Mouse (Mus musculus) gastrocnemius, adult 8-10 months (tissue): ENCODE measurements at regions not wholly inside any gene's neighbourhood (a gene's known extent, or its start where the extent isn't known, plus 50 kb on each side); places are given as distances from the start of the nearest gene placed in this dataset.
A peak's percentile ranks its signal among the peaks of the same experiment; 100 is the strongest.
"Not testable (repeated sequence)": the region's sequence is repeated elsewhere in the genome, so short reads cannot be mapped to it uniquely, and the experiment has no call there.

ENCODE experiments used
- DNase-seq, 2 experiments: peaks; one replicate each; pipeline ENCODE4 v3.0.0; 2022; ENCODE audit warnings: low spot score in 2 of 2

DNA sequence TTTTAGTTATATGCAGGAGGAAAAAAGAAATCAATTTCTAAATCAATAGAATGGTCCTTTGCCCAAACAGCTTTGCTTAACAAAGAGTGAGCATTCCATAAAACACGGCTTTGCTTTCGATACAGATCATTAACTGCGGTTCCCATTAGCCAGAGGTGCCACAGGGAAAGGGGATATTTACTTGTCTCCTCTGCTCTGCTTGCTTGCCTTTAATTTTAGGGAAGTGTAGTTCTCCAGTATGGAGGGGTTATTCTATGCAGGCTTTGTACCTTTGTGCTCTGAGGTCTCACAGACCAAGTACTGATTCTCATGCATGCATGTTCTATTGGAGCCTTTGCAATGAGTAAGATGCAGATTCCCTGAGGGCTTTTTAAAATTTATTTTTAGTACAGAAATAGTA lies 520.2 kb upstream of the Stxbp6 start:
- no peak for DNase-seq

DNA sequence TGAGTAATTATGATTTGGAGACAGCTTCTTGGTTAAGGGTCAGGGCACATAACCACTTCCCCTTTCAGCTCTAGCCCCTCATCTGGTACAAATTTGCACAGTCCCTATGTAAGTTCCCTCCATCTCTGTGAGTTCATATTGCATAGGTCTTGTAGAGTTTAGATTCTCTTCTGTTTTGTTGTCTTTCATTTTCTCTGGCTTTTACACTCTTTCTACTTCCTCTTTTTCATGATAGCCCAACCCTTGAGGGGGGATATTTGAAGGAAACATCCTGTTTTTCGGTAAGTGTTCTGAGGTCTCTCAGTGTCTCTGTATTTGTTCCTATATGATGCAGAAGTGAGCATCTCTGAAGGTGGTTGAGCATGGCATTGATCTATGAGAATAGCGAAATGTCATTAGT lies 515.7 kb upstream of the Stxbp6 start:
- DNase-seq, result no peak

DNA sequence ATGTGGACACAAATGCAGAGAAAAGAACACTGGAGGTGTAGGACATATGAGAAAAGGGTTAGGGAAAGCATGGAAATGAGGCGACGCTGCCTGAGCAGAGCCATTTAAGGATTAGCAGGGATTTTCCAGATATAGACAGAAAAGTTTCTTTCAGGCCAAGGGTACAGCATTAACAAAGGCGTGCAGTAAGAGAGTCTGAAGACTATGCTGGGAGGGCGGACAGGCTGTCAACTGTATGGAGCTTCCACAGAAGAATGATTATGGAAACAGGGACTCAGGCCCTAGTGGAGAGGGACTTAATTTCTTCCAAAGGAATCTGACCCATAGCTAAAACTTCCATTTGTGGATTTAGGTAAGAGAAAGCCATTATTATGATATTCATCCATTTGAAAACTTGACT lies 511.3 kb upstream of the Stxbp6 start:
- DNase-seq, result no peak

DNA sequence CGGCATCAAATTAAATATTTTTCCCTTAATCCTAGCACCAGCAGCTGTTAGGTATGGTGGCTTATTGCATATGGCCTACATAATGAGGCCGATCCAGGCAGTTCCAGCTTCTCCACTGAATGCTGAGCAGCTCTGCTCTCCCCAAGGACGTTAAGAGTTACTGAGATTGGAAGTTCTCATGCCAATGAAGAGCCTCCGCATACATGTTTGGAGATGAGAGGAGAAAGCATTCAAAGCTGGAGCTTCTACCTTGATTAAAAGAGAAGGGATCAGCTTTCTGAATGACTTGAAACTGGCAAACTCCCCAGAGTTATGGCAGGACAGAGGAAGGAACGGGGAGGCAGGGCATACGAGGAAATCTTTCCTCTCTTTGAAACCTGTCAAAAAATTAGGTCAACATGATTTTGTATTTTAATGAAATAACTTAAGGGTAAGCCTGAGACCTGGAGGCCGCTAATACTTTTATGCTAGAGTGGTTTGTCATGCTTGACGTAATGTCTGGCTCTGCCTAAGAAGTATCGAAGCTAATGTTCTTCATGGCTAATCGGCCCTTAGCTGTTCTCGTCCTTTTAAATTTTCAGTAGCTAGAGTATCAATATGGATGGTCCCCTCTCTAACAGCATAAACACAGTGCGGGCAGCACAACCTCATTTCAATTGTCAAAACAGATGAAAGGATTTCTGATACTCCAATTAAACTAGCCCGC lies 489.0 kb upstream of the Stxbp6 start:
- DNase-seq, result no peak

DNA sequence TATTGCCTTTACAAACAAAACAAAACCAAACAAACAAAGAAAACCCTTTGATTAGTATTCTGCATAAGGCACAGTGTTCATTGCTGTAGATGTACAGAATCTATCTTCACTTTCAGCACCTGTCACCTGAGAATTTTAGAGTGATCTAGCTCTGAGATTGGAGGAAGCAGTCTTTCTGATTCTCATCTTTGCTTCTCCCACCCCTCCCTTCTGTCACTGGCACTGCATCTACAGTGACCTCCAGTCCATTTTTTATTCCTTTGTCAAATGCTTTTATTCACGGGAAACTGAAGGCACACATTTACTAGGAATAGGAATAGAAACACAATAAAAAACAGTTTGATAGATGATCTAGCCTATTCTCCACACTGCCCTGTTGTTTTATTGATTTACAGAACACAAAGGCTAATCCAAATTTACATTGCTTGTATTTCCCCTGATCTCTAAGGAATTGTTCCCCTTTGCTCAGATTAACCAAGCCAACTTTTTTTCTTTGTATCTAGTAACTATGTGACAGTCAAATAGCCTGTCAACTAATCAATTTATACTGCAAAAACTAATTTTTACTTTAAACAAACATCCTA lies 488.2 kb upstream of the Stxbp6 start:
- no peak for DNase-seq

DNA sequence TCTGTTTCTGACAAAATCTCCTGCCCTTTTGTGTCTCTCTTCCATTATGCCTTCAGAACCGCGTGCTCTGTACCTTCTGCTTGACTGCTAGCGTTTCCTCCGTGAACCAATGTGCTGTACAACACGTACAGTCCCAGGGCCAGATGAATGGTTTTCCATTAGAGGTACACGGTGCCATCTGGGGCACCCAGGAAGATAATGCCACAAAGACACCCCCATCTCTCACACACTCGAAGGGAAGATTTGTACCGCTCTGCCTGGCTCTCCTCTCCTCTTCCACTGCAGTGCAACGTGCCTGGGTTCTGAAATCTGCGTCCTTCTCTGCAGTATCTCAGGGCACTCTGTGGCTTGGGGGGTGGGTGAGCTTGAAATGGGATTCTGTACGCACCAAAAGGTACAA lies 487.4 kb upstream of the Stxbp6 start:
- DNase-seq, result no peak

DNA sequence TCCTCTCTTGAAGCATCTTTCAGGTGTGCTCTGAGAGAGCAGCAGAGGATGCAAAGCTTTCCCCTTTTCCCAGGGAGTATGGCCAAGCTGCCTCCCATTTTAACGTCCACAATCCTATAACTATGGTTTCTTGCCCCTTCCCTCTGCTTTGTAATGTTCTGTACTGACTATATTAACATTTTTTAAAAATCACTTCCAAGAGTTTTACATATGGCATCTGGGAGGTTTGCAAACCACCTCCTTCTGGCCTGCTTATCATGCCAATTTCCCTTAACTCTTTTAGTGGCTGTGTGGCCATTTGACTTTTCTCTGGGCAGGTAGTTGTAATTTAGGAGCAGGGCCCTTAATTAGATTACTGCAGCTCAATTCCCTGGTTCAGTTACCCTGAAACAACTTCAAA lies 486.9 kb upstream of the Stxbp6 start:
- no peak for DNase-seq

DNA sequence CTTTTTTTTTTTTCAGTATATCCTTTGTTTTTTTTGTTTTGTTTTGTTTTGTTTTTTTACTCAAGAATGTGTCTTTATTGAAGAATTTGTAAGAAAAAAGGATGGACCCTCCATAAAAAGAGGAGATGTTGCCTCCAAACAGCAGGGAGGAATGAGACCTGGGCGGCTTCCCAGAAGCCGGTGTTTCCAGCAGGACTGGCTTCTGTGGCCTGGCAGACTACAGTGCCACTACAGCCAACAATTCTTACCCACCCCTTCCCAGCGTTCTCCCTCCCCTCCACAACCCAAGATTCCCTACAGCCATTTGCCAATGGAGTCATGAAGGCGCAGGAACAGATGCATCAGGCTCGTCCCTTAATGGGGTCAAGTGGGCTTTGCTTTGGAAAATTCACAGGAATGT lies 475.4 kb upstream of the Stxbp6 start:
- DNase-seq, result not testable (repeated sequence)

DNA sequence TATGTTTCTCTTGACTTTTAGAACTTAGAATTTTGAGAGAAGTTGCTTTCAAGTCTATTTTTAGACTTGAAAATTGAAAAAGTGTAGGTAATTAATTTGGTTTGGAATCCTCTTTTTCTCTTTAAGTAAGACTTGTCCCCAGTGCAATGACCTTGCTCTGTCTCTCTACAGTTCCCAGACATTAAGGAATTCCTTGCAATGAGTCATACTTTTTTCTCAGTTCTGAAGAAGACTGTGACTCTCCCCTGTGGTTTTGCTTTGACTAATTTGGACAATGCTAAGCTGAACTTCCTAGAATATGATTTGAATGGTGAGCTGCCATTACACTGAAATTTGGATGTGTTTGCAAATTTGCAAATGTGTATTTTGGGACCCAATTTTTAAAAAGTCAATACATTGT lies 445.0 kb upstream of the Stxbp6 start:
- no peak for DNase-seq

DNA sequence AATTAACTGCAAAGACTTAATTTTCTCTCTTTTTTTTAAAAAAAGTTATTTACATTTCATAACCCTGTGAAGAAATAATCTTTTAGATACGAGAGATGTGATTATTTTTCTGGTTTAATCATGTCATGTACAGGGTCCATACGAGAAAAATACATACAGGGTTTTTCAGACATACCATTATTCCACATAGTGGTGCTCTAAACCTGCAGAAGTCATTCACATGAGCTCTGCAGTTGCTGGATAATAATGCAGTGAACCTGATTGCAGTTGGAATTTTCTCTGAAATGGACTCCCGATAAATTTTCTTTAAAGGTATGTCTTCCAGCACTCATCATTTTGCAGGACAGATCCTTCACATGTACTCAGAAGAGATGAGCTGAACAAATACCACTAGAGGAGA lies 439.9 kb upstream of the Stxbp6 start:
- no peak for DNase-seq

DNA sequence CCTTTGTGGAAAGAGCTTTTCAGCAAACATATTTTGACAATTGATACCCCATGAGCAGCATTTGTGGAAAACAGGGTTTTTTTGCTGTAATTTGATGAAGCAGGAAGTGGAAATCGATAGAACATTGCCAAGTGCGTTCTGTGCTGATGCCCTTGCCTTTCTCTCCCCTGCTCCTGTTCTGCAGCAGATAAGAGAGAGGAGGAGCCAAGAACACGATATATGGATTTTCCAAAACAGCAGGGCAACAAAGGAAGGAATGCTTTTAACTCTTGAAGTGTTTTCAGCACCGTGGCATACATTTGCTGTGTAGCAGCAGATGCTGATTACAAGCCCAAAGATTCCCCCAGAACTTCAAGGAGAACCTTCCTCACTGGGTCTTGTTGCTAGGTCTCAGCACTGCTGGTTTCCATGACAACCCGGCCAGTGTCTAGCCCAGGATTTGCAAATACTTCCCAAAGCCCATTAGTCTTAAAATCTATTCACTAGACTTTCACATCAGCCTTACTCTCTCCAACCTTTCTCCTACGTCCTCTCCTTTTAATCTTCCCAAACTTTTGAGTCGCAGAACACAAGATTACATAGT lies 433.0 kb upstream of the Stxbp6 start:
- DNase-seq, result no peak

DNA sequence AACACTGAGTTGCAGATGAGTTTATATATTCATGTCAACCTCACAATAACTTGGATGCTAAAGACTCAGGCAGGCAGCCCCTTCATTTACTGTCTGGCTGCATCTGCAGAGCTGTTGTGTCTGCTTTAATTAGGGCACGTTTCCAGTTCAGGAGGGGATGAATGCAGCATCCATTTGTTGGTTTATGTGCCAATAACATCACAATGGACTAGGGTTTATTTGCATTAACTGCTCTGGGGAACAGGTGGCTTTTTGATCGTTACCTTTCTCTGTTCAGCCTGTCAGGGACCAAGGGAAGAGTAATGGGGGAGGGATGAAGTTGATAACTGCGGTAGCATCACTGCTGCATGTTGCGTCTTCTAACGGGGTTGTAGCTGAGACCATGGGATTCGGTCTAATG lies 425.3 kb upstream of the Stxbp6 start:
- no peak for DNase-seq

DNA sequence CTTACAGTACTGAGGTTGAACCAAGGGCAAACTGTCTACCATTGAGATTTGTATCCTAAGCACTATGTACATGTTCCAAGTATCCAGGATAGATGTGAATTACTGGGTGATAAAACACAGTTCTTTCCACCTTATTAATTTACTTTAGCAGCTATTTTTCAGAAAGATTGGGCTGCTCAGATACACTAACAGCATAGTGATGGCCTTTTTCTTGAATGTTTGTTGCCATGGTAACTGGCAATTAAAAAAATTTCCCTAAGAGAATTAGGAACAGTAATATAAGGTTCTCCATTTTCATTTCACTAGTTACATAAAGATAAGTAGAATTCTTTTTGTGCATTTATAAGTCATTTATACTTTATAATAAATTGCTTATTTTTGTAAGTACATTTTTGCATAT lies 423.7 kb upstream of the Stxbp6 start:
- DNase-seq, result no peak

DNA sequence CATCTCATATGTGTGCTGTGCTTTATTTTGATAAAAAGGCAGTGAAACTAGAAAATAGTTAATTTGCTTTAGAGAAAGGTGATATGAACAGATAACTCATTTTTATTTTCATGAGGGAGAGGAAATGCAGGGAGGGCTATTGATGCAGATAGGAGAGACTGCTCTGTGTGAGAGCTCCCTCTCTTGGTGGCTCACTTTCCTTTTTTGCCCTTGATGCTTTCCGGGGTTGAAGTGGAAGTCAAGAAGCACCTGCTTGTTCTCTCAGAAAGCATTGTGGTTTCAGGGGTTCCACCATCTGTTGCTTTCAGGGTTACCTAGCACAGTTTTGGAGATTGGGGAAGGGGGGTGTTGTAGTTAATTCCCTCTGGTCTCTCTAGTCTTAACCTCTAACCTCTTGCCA lies 414.5 kb upstream of the Stxbp6 start:
- DNase-seq, result no peak

DNA sequence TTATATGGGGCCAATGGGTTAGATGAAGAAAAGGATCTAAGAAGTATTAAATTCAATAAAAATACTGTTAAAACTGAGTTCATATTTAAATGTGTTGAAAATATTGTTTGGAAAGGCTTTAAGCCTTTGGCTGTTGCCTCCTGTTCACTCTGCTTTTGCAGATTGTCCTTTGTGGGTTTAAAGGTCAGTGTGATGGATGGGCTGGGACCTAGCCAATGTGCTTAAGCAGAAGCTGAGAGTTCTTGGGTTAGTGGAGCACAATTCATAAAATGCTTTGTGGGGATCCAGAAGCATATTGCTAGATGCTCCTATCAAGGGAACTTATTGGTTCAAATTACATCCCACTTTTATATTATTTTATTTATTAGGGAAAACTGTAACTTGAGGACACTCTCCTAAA lies 402.4 kb upstream of the Stxbp6 start:
- no peak for DNase-seq

DNA sequence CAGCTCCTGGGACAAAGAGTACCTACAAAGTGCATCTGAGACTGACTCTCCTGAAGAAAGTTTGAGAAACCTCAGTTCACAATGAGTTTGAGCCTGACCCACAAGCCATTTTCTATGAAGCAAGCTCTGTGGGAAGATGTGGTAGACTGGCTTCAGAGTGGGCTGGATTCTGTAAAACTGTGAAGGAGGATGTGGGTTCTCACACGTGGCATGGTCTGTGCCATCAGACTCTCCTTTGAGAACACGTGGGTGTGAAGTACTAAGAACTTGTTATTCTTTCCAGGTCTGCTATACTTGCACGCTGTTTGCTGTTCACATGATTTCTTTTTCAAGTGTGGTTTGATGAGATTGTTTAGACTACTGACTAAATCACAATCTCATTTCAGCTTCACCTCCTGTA lies 393.6 kb upstream of the Stxbp6 start:
- DNase-seq, result no peak

DNA sequence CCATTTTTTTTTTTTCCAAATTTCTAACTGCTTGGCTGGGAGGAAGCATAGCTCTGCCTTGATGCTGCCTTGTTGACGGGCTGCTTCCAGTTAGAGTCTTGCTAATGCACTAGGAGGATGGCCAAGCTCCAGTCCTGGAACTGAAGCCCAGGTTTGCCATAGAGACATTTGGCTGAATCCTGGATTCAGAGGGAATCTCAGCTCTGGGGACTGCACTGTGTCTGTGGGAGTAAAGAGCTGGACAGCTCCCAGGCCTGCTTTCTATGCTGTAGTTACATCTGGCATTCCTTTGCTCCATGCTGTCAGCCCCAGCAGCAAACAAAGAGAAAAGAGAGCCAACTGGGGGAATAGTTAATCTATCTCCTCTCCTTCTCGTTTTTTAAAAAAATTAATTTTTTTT lies 392.5 kb upstream of the Stxbp6 start:
- peak in 1 of 2 experiments; percentile 12 for DNase-seq

DNA sequence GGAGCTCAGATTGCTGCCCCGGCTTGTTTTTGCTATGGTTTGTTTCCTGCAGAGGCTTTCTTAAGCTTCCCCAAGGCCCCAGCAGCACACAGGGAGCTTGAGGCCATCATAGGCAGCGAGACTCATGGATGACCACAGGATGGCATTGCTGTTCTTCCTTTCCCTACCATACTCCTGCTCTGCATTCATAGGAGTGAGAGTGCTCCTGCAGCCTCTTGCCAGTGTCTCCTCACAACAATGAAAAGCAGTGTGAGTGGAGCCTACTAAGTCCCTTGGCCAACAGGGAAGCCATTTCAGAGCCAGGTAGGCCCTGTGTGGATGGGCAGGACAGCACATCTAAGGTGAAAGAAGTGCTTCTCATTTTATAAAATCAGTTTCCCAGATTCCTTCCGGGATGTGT lies 391.6 kb upstream of the Stxbp6 start:
- DNase-seq, result no peak

DNA sequence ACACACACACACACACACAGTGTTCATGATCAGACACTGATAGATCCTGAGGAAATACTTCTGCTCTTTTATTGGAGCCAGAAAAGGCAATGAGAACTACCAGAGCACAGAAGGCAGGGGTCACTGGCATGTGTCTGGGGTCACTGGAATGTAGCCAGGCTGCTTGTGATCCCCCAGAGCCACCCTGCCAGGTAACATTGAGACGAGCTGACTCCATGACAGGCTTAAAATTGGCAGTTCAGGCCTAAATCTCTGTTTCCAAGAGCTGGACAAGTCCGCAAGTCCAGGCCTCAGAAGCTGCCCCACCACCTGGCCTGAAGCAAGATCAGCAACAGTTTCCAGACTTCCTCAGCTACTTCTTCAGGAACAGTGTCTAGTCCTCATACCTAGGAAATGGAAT lies 390.4 kb upstream of the Stxbp6 start:
- DNase-seq, result no peak

DNA sequence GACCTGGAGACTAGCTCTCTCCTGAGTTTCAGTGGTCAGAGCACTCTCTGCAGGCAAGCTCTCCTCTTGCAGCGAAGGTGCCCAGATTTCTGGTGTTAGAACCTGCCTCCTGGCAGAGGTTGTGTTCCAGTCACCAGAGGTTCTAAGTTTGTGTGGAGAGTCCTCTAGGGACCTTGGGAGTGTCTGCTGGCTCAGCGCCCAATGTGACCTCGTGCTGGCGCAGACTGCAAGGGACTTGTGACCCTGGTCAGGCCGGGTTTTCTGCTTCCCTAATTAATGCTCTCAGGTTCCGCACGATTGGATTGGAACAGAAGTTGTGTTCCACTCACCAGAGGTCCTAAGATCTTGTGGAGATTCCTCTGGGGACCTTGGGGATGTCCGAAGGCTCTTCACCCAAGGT lies 384.2 kb upstream of the Stxbp6 start:
- not testable (repeated sequence) for DNase-seq

DNA sequence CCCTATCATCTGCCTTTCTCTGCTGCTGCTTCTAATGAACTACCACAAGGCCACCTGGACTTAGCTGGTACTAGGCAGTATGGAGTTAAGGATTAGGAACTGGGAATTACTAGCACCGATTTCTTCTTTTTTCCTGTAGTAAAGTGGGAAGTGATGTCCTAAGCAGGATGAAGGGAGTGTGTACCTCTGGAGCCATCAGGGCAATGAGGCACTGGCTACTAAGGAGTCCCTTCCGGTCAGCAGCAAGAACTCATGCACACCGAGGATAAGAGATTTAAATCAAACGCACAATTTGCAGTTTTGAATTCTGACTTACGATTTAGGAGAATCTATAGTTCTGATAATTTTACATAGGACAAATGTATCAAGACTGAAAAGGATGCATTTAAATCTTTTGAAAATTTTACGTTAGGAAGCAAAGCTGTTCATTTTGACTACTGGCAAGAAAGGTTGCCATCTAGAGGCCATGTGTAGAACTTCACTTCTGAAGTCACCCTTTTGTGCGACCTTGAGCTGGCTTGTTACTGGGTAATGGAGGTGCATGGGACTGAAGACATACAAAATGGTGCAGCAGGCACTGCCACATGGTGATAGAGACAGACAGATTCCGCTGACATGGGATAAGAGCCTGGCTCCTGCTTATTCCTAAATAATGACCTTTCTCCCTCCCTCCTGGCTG lies 369.1 kb upstream of the Stxbp6 start:
- no peak for DNase-seq

DNA sequence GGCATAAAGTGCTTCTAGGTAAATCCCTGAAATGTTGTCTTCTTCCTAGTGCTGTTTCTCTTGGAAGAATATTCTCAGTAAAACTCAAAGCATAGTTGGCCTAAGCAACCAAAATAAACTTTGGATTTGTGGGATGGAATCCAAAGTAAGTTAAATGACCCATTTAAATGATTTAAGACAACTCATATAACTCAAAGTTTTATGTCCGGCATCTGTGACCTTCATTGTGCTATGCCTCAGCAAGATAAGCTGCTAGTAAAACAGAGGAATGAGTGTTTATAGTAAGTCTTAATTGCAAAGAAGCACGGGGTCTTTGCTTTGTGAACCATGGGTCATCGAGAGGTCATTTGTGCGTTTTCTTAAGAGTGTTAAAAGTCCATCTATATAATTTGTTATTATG lies 368.0 kb upstream of the Stxbp6 start:
- no peak for DNase-seq

DNA sequence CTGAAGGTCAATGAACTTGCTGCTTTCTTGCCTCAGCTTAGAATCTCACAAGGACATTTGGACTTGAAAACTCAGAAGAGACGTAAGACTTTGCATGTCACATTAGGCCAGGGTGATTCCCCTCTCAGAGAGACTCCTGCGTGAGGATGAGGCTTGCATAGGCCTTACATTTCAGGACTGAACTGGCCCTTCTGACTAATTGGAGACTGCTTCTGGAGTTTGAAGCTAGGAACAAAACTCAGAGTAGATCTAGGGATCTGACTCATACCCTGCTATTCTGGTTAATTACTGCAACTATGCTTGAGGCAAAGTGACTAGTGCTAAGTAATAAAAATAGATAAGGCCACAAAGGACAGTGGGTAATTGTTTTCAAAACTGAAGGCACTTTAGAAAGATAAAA lies 365.2 kb upstream of the Stxbp6 start:
- no peak for DNase-seq
